Mouse (Mus musculus) heart, adult 11 months (tissue): Measurements from ENCODE around the gene Dcps.
A peak's percentile ranks its signal among the peaks of the same experiment; 100 is the strongest.

Experiments used
- DNase-seq: peaks from one replicate; pipeline ENCODE4 v3.0.0; 2022

Dcps gene

DNA sequence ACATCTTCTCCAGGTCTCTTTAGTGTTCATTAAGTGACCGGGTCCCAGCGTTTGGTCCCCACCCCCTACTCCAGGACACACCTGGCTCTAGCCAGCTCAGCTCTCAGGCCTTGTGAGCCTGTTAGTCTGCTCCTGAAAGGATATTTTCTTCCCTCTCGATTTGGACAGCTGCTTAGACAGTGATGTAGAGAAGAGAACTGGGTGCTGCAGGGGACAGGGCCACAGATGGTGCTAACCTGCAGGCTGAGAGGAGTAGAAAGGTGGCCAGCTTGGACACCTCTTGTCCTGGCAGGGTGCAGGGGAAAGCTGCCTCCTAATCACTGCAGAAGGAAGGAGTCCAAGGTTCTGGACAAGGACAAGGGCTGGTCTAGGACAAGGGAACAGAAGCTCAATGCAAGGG is 67.8 kb downstream of the Dcps start:
- peak; percentile 87 for DNase-seq

DNA sequence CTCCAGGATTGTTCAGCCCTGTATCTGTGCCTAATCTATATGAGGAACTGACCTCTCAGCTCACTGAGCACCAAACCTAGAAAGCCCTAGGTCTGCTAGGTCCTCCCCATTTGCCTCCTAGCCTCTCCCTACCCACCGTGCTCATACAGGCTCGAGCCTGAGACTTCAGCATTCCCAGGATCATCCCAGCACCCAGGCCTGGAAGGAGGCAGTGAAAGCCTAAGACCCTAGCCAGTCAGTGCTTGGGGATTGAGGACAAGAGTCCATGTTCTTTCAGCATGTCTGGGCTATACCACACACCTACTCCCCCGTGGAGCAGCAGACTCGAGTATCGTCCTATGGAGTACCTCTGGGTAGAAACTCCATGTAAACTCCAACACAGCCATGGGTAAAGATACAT is 68.5 kb downstream of the Dcps start:
- DNase-seq: peak; percentile 92

DNA sequence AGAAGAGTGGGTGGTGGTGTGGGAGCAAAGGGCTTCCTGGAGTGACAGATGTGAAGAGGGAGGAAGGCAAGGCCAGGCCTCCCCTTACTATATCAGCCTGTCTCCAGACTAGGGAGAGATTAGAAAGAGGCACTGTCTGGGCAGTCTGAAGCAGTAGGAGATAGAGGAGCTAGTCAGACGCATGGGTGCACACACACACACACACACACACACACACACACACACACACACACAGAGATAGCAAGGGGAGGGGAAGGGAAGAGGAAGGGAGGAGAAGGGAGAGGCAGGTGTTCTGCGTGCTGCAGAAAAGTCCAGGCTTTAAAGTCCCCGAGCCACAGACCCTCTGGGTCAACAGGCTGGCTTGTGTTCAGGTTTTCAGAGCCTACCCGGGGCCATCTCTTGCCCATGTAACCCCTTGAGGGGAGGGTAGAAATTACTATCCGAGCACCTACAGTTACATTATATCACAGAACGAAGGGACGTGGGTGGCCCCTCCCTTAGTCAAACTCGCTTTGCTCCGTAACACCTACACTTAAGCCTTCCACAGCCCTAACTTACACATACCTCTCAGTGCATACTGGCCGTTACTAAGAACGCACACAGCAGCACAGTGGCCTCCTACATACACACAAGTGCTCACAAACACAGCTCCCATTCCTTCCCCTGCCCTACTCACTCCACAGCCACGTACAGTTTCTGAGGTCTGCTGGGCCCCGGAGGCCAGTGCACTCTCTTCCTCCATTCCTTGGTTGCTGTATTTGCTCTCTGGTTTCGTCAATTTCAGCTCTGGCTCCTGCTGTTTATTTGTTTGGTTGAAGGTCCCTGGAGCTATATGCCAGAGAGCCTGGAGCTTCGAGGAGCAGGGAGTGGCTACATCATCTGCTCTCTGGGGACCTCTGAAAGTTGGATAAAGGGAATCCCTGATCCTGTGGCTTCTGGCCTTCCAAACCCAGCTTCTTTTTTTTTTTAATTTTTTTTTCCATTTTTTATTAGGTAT is 69.7 kb downstream of the Dcps start:
- peak; percentile 94 for DNase-seq

GRCm38 (mm10) chr9:35105438-35105837 is 70.4 kb downstream of the Dcps start:
- no peak for DNase-seq

DNA sequence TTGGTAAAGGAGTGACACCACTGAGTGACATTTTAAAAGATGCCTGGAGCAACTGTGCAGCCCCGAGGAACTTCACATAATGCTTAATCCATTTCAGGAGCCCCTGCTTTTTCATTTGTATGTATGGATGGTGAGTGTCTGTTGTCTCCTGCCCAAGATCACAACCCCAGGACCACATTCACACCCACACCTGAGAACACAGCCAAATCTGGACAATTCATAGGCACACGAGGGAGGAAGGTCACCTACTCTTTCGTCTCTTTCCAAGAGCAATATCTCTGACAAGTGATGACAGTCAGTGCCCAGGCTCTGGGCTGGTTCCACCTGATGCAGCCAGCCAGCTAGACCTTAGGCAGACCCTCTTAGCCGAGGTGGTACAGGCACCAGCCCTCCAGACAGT is 71.2 kb downstream of the Dcps start:
- peak; percentile 92 for DNase-seq

GRCm38 (mm10) chr9:35098762-35099161 is 77.1 kb downstream of the Dcps start:
- peak; percentile 90 for DNase-seq

- DNase-seq: peak; percentile 78
These were observed 78.0 kb downstream of the Dcps start for GRCm38 (mm10) chr9:35097901-35098300.

DNA sequence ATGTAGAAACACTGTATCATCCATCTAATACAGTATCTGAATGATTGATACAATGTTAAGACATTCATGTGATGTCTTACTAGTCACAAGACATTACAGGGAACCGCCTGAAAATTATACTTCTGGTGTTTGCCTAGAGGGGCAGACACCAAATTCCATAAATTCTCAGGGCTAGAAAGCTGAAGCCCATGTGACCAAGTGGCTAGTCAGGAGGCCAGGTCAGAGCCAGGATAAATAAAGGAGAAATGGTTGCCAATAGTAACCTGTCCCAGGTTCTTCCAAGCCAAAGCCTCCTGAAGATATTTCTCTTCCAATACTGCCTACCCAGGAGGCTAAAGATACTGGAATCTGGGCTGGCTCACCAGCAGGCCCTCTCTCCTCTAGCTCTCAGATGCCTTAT is 80.1 kb downstream of the Dcps start:
- DNase-seq: peak; percentile 65

- DNase-seq: no peak
These were observed 82.5 kb downstream of the Dcps start for GRCm38 (mm10) chr9:35093350-35093749.

DNA sequence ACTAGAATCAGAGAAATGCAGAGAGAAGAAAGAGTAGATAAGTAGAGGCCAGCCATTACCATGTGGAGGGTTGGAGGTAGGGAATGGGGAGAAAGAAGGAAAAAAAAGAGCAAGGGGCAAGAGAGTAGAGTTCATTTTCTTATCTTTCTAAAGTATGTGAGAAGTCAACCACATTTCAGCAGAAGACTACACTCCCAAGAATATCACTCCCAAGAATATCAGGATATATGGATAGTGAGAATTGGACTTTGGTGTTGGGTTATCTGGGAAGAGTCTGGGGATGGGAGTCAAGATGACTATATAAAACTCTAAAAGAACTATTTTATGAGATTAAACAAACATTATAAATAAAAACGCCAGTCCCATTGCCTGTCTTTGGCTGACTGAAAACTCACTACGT is 83.0 kb downstream of the Dcps start:
- no peak for DNase-seq
